Mouse (Mus musculus) E14TG2a.4 (cell line): Measurements from ENCODE around the gene Cnksr1.

ENCODE experiments used
- CTCF ChIP-seq: conservative IDR thresholded peaks from 2 replicates; pipeline ENCODE4 v1.5.1; 2014; ENCODE audit warnings: low read length
- NANOG ChIP-seq: IDR thresholded peaks from 2 replicates; pipeline ENCODE4 v1.6.1; 2014; ENCODE audit warnings: borderline replicate concordance, low read length, mixed read lengths
- POU5F1 ChIP-seq: IDR thresholded peaks from 2 replicates; pipeline ENCODE4 v1.6.1; 2014; ENCODE audit warnings: low read length, borderline replicate concordance

GRCm38 (mm10) chr4:134256407-134257197 lies 18.4 kb upstream of the Cnksr1 start:
- TF ChIP-seq CTCF (no peak), POU5F1 (no peak), NANOG (no peak)
